Mouse (Mus musculus): ENCODE results near the gene Ngrn. TPM values are rescaled to one million over a fixed set of nuclear protein-coding genes. Genes with fewer than 3 reads are reported as not detected.
A peak's percentile ranks its signal among the peaks of the same experiment; 100 is the strongest.

The Ngrn gene
- polyA plus RNA-seq, 1 experiment from 2014 or later: 20.9 TPM

- no peaks in the 10 kb centered on the region for H3K9me3 ChIP-seq (ENCODE audit: low read length)
- H3K27me3 ChIP-seq (ENCODE audit: insufficient read depth, low read length): no peaks in the 10 kb centered on the region
- peak overlapping the region; percentile 47; the same call in 1 of the 2 replicates for H3K9ac ChIP-seq (replicated peaks)
- no peak for TF ChIP-seq EP300 (IDR thresholded peaks at IDR 0.05; ENCODE audit: low read depth)
- no peak for TF ChIP-seq CTCF (IDR thresholded peaks at IDR 0.05; ENCODE audit: low read depth)
- DNase-seq (no peak), ATAC-seq (no peak)
- 50% methylated on average over 9 of the region's 9 CpGs for WGBS (ENCODE audit: insufficient replicate concordance)
- H3K4me2 ChIP-seq (ENCODE audit: low read depth, low read length): peak overlapping the region; percentile 98
- no peak overlapping the region for H3K27ac ChIP-seq (ENCODE audit: low read depth)
- peaks cover 26% of the 10 kb centered on the region for H3K4me1 ChIP-seq (ENCODE audit: insufficient read depth)
- H3K36me3 ChIP-seq (replicated peaks; ENCODE audit: insufficient read depth, low read length): peaks cover 8% of the 10 kb centered on the region
- peak overlapping the region; percentile 68 for H3K4me3 ChIP-seq (ENCODE audit: low read depth, low read length)
These were observed 27.2 kb upstream of the Ngrn start for GRCm38 (mm10) chr7:80233799-80234198.

GRCm38 (mm10) chr7:80238542-80238941 is 22.5 kb upstream of the Ngrn start:
- DNase-seq (no peak), ATAC-seq (no peak)
- H3K9ac ChIP-seq (replicated peaks): no peak overlapping the region
- WGBS (ENCODE audit: insufficient replicate concordance): 85% methylated on average over 10 of the region's 10 CpGs
- no peak overlapping the region for H3K4me2 ChIP-seq (ENCODE audit: low read depth, low read length)
- no peak overlapping the region for H3K4me3 ChIP-seq (ENCODE audit: low read depth, low read length)
- H3K27ac ChIP-seq (ENCODE audit: low read depth): no peak overlapping the region
- peaks cover 4% of the 10 kb centered on the region for H3K4me1 ChIP-seq (ENCODE audit: insufficient read depth)
- peaks cover 15% of the 10 kb centered on the region for H3K36me3 ChIP-seq (replicated peaks; ENCODE audit: insufficient read depth, low read length)
- no peaks in the 10 kb centered on the region for H3K9me3 ChIP-seq (ENCODE audit: low read length)
- H3K27me3 ChIP-seq (ENCODE audit: insufficient read depth, low read length): no peaks in the 10 kb centered on the region
- TF ChIP-seq EP300 (IDR thresholded peaks at IDR 0.05; ENCODE audit: low read depth) (no peak), CTCF (IDR thresholded peaks at IDR 0.05; ENCODE audit: low read depth) (no peak)

- ATAC-seq (no peak), DNase-seq (no peak)
- Histone ChIP-seq H3K4me1 (ENCODE audit: insufficient read depth) (peaks cover 7% of the 10 kb centered on the region; the same call in 1 of the 2 replicates), H3K27me3 (ENCODE audit: insufficient read depth, low read length) (no peaks in the 10 kb centered on the region), H3K27ac (ENCODE audit: low read depth) (no peak overlapping the region), H3K9ac (replicated peaks) (no peak overlapping the region), H3K4me3 (ENCODE audit: low read depth, low read length) (no peak overlapping the region), H3K36me3 (replicated peaks; ENCODE audit: insufficient read depth, low read length) (peaks cover 15% of the 10 kb centered on the region), H3K4me2 (ENCODE audit: low read depth, low read length) (no peak overlapping the region), H3K9me3 (ENCODE audit: low read length) (no peaks in the 10 kb centered on the region)
- TF ChIP-seq EP300 (IDR thresholded peaks at IDR 0.05; ENCODE audit: low read depth) (no peak), CTCF (IDR thresholded peaks at IDR 0.05; ENCODE audit: low read depth) (no peak)
- 72% methylated on average over 4 of the region's 4 CpGs for WGBS (ENCODE audit: insufficient replicate concordance)
These were observed 19.4 kb upstream of the Ngrn start for GRCm38 (mm10) chr7:80241661-80242060.

GRCm38 (mm10) chr7:80244851-80245250 is 16.2 kb upstream of the Ngrn start:
- ATAC-seq (no peak), DNase-seq (no peak)
- Histone ChIP-seq H3K27ac (ENCODE audit: low read depth) (no peak overlapping the region), H3K27me3 (ENCODE audit: insufficient read depth, low read length) (no peaks in the 10 kb centered on the region), H3K4me1 (ENCODE audit: insufficient read depth) (peaks cover 11% of the 10 kb centered on the region), H3K9ac (replicated peaks) (no peak overlapping the region), H3K4me3 (ENCODE audit: low read depth, low read length) (no peak overlapping the region), H3K4me2 (ENCODE audit: low read depth, low read length) (no peak overlapping the region), H3K9me3 (ENCODE audit: low read length) (no peaks in the 10 kb centered on the region), H3K36me3 (replicated peaks; ENCODE audit: insufficient read depth, low read length) (0 out of 2 replicates have a peak, but pooled peaks cover 4% of the 10 kb centered on the region)
- TF ChIP-seq CTCF (IDR thresholded peaks at IDR 0.05; ENCODE audit: low read depth): no peak
- no peak for TF ChIP-seq EP300 (IDR thresholded peaks at IDR 0.05; ENCODE audit: low read depth)
- 93% methylated on average over 4 of the region's 4 CpGs for WGBS (ENCODE audit: insufficient replicate concordance)

GRCm38 (mm10) chr7:80246148-80246721 is 14.8 kb upstream of the Ngrn start, which contains the start of gene Ttll13:
Gene Ttll13, plus strand, starts transcription at chr7:80246376.
- no peaks in the 10 kb centered on the region for H3K9me3 ChIP-seq (ENCODE audit: low read length)
- H3K27ac ChIP-seq (ENCODE audit: low read depth): peak within 1 kb of the TSS; percentile 78
- H3K4me3 ChIP-seq (ENCODE audit: low read depth, low read length): peak within 1 kb of the TSS; percentile 80
- H3K4me2 ChIP-seq (ENCODE audit: low read depth, low read length): peak within 1 kb of the TSS; percentile 93
- H3K36me3 ChIP-seq (replicated peaks; ENCODE audit: insufficient read depth, low read length): no peaks in the 10 kb centered on the region
- TF ChIP-seq CTCF (IDR thresholded peaks at IDR 0.05; ENCODE audit: low read depth): peak; percentile 59
- TF ChIP-seq EP300 (IDR thresholded peaks at IDR 0.05; ENCODE audit: low read depth): peak; percentile 60; the same call in 1 of the 2 replicates
- peaks cover 11% of the 10 kb centered on the region for H3K4me1 ChIP-seq (ENCODE audit: insufficient read depth)
- peak within 1 kb of the TSS; percentile 73 for H3K9ac ChIP-seq (replicated peaks)
- WGBS (ENCODE audit: insufficient replicate concordance): under 1% methylated on average over 48 of the region's 48 CpGs
- DNase-seq: peak; percentile 98
- H3K27me3 ChIP-seq (ENCODE audit: insufficient read depth, low read length): no peaks in the 10 kb centered on the region
- peak; percentile 99 for ATAC-seq

DNA sequence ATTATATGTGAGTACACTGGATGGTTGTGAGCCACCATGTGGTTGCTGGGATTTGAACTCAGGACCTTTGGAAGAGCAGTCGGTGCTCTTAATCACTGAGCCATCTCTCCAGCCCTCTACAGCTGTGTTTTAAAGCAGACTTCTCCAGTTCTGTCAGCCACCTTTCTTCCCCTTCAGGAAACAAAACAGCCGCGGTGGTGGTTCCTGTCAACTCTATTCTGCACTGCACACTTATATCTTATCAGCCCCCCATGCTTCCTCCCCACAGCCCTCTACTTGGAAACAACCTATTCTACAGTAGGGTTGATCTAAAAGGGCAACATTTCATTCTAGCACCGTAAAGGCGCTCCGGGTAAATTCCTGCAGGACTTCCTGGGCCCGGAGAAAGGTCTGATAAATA is 14.2 kb upstream of the Ngrn start:
- Histone ChIP-seq H3K4me1 (ENCODE audit: insufficient read depth) (peaks cover 11% of the 10 kb centered on the region), H3K4me2 (ENCODE audit: low read depth, low read length) (peak overlapping the region; percentile 93), H3K9ac (replicated peaks) (peak overlapping the region; percentile 73), H3K27ac (ENCODE audit: low read depth) (no peak overlapping the region), H3K4me3 (ENCODE audit: low read depth, low read length) (peak overlapping the region; percentile 80), H3K27me3 (ENCODE audit: insufficient read depth, low read length) (no peaks in the 10 kb centered on the region), H3K36me3 (replicated peaks; ENCODE audit: insufficient read depth, low read length) (no peaks in the 10 kb centered on the region), H3K9me3 (ENCODE audit: low read length) (no peaks in the 10 kb centered on the region)
- DNase-seq (no peak), ATAC-seq (no peak)
- WGBS (ENCODE audit: insufficient replicate concordance): 27% methylated on average over 7 of the region's 7 CpGs
- TF ChIP-seq EP300 (IDR thresholded peaks at IDR 0.05; ENCODE audit: low read depth): no peak
- TF ChIP-seq CTCF (IDR thresholded peaks at IDR 0.05; ENCODE audit: low read depth): no peak

All from liver, postnatal 0 days (tissue).